15 mouse cellular contexts compared by ENCODE assay signal in the genomic region with DNA sequence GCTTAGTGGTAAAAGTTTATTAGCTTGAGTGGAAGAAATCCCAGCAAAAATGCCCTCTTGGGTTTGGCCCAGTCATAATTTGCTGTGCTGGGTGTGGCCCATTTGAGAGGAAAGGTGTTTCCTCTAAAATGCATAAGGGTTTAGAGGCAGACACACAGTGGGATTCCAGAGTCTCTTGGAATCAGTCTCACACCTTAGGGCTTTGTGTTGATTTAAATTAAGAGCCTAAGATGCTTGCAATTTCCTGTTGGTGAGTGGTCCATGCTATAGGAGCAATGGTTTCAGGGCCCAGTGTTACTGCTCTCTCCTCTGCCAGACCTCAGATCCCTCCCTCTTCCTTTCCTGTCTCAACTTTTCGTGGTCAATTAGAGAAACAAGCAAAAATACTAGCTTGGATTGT. TPM values are rescaled to one million over a fixed set of nuclear protein-coding genes. Genes with fewer than 3 reads are reported as not detected.
DNase-seq lines count a peak whose midpoint lies in the region; ATAC-seq and TF ChIP-seq lines count a peak whose summit lies in the region.
"Had no signal": no experiment of that assay in that cellular context is flagged by ENCODE, and none has a peak within 500 bp of the region (broad histone marks: within the 10 kb centered on the region; RNA-seq: fewer than 3 reads in every experiment).

No protein-coding gene starts in this region.

- no peak for TF ChIP-seq POLR2A in kidney, adult 2 months (IDR thresholded peaks at IDR 0.05; ENCODE audit: low read depth, low read length)

- no peak for DNase-seq in kidney, adult 2 months
- no peak for DNase-seq in kidney, postnatal 10 days
- DNase-seq in ZHBTc4 (ENCODE audit: low read depth, low spot score): peak; percentile 42
- no peak for DNase-seq in adrenal gland, adult 8-10 months
- DNase-seq in retina, embryonic 14.5 days (ENCODE audit: low spot score): no peak
- DNase-seq: cerebellum, adult 9-10 months; gastrocnemius, postnatal 14 days; spleen, adult 18-20 months; thymus, postnatal 14 days had no signal

- no peak for ATAC-seq in intestine, postnatal 0 days
- no peak for ATAC-seq in neural tube, embryonic 15.5 days (ENCODE audit: low FRiP score)
- ATAC-seq: inflammation-experienced regulatory T-cells, adult 6 months had no signal

- H3K9me3 ChIP-seq in intestine, postnatal 0 days (ENCODE audit: control insufficient read depth): no peaks in the 10 kb centered on the region
- no peaks in the 10 kb centered on the region for H3K9me3 ChIP-seq in neural tube, embryonic 15.5 days (replicated peaks)
- H3K9me3 ChIP-seq: neural tube, embryonic 12.5 days had no signal

- peaks cover 33% of the 10 kb centered on the region for H3K4me1 ChIP-seq in kidney, adult 2 months (ENCODE audit: control insufficient read depth, insufficient read depth, low read length)
- H3K4me1 ChIP-seq in intestine, postnatal 0 days (replicated peaks; ENCODE audit: control insufficient read depth, insufficient read depth, low read length): peaks cover 22% of the 10 kb centered on the region
- peaks cover 61% of the 10 kb centered on the region for H3K4me1 ChIP-seq in neural tube, embryonic 15.5 days

- peak overlapping the region; percentile 53 for H3K27ac ChIP-seq in kidney, adult 2 months (ENCODE audit: insufficient read depth, low read depth, low read length)
- H3K27ac ChIP-seq in intestine, postnatal 0 days (ENCODE audit: low read depth, low read length): peak overlapping the region; percentile 65
- peak overlapping the region; percentile 37; the same call in 1 of the 2 replicates for H3K27ac ChIP-seq in neural tube, embryonic 15.5 days (replicated peaks)
- H3K27ac ChIP-seq: neural tube, embryonic 12.5 days had no signal

- H3K4me2 ChIP-seq in intestine, postnatal 0 days (replicated peaks; ENCODE audit: low read depth): peak overlapping the region; percentile 25; the same call in 1 of the 2 replicates
- no peak overlapping the region for H3K4me2 ChIP-seq in neural tube, embryonic 15.5 days

- H3K4me3 ChIP-seq in kidney, adult 2 months (ENCODE audit: insufficient read depth, low read depth, low read length): no peak overlapping the region
- H3K4me3 ChIP-seq in intestine, postnatal 0 days (ENCODE audit: low read depth, low read length): no peak overlapping the region
- H3K4me3 ChIP-seq in neural tube, embryonic 15.5 days (replicated peaks): no peak overlapping the region
- H3K4me3 ChIP-seq: neural tube, embryonic 12.5 days had no signal

- H3K36me3 ChIP-seq in kidney, adult 2 months (ENCODE audit: control insufficient read depth, insufficient read depth, low read length): no peaks in the 10 kb centered on the region
- peaks cover 13% of the 10 kb centered on the region for H3K36me3 ChIP-seq in intestine, postnatal 0 days (ENCODE audit: control insufficient read depth, insufficient read depth)
- H3K36me3 ChIP-seq in neural tube, embryonic 15.5 days: peaks cover 6% of the 10 kb centered on the region

- no peak for TF ChIP-seq CTCF in kidney, adult 2 months (conservative IDR thresholded peaks at IDR 0.05; ENCODE audit: insufficient read depth, insufficient read length, low read depth, low read length)
- TF ChIP-seq CTCF in intestine, postnatal 0 days (IDR thresholded peaks at IDR 0.05; ENCODE audit: low read depth): no peak

- no peak overlapping the region for H3K9ac ChIP-seq in intestine, postnatal 0 days (ENCODE audit: low read depth, low read length)
- H3K9ac ChIP-seq in neural tube, embryonic 15.5 days (replicated peaks): no peak overlapping the region

- no peaks in the 10 kb centered on the region for H3K27me3 ChIP-seq in kidney, adult 2 months (replicated peaks; ENCODE audit: control insufficient read depth, insufficient read depth, low read length)
- H3K27me3 ChIP-seq in intestine, postnatal 0 days (replicated peaks; ENCODE audit: control insufficient read depth, insufficient read depth, low read length): no peaks in the 10 kb centered on the region
- H3K27me3 ChIP-seq in neural tube, embryonic 15.5 days (replicated peaks): no peaks in the 10 kb centered on the region
- H3K27me3 ChIP-seq: neural tube, embryonic 12.5 days had no signal

- WGBS in kidney, adult 2 months: 14% methylated on average over 1 of the region's 1 CpGs
- 16% methylated on average over 1 of the region's 1 CpGs for WGBS in intestine, postnatal 0 days
- WGBS in neural tube, embryonic 15.5 days: 76% methylated on average over 1 of the region's 1 CpGs

RNA-seq across cellular contexts. Expression of a gene that starts 4.0 kb away (rescaled TPM):
- 113 and 119 TPM in 2 replicates for polyA plus RNA-seq in kidney, adult 2 months (2012; rRNA removed)
- polyA plus RNA-seq in intestine, postnatal 0 days (2015; fragmentation: Nextera tagmentation; extraction: Ambion mirVana): 77.3 and 81.4 TPM in 2 replicates
- polyA plus RNA-seq in neural tube, embryonic 15.5 days (2015; fragmentation: Nextera tagmentation; extraction: Ambion mirVana): 84.7 and 86.0 TPM in 2 replicates
- 100 to 1,000 TPM; 123 to 151 (median 129) TPM for total RNA-seq in adrenal gland, adult 8-10 months (2022)

RNA-seq across cellular contexts. Expression of a gene that starts 13.8 kb away (rescaled TPM):
- polyA plus RNA-seq in kidney, adult 2 months (2012; rRNA removed): 41.9 and 56.8 TPM in 2 replicates
- polyA plus RNA-seq in intestine, postnatal 0 days (2015; fragmentation: Nextera tagmentation; extraction: Ambion mirVana): 9.4 and 10.1 TPM in 2 replicates
- 18.6 and 24.3 TPM in 2 replicates for polyA plus RNA-seq in neural tube, embryonic 15.5 days (2015; fragmentation: Nextera tagmentation; extraction: Ambion mirVana)
- 10 to 100 TPM; 34.8 to 55.8 (median 42.2) TPM for total RNA-seq in adrenal gland, adult 8-10 months (2022)

RNA-seq across cellular contexts. Expression of a gene that starts 33.4 kb away (rescaled TPM):
- 0.06 TPM in 1 of 2 replicates, not detected in the other for polyA plus RNA-seq in kidney, adult 2 months (2012; rRNA removed)
- not detected in 2 replicates for polyA plus RNA-seq in intestine, postnatal 0 days (2015; fragmentation: Nextera tagmentation; extraction: Ambion mirVana)
- polyA plus RNA-seq in neural tube, embryonic 15.5 days (2015; fragmentation: Nextera tagmentation; extraction: Ambion mirVana): not detected in 2 replicates
- not detected for total RNA-seq in adrenal gland, adult 8-10 months (2022)
- total RNA-seq: adrenal gland, postnatal 25 days; gastrocnemius, postnatal 14 days; layer of hippocampus, postnatal 25 days had no signal
- polyA plus RNA-seq: inflammation-experienced regulatory T-cells, adult 6 months; neural tube, embryonic 12.5 days had no signal

RNA-seq across cellular contexts. Expression of a gene that starts 36.2 kb away (rescaled TPM):
- 8.1 and 9.6 TPM in 2 replicates for polyA plus RNA-seq in kidney, adult 2 months (2012; rRNA removed)
- polyA plus RNA-seq in intestine, postnatal 0 days (2015; fragmentation: Nextera tagmentation; extraction: Ambion mirVana): 7.2 and 8.1 TPM in 2 replicates
- 35.6 and 36.7 TPM in 2 replicates for polyA plus RNA-seq in neural tube, embryonic 15.5 days (2015; fragmentation: Nextera tagmentation; extraction: Ambion mirVana)
- 10 to 100 TPM; 24.2 to 32.8 (median 26.4) TPM for total RNA-seq in adrenal gland, adult 8-10 months (2022)

RNA-seq across cellular contexts. Expression of a gene that starts 57.4 kb away (rescaled TPM):
- 84.0 and 100 TPM in 2 replicates for polyA plus RNA-seq in kidney, adult 2 months (2012; rRNA removed)
- polyA plus RNA-seq in intestine, postnatal 0 days (2015; fragmentation: Nextera tagmentation; extraction: Ambion mirVana): 59.8 and 60.6 TPM in 2 replicates
- 110 and 112 TPM in 2 replicates for polyA plus RNA-seq in neural tube, embryonic 15.5 days (2015; fragmentation: Nextera tagmentation; extraction: Ambion mirVana)
- total RNA-seq in adrenal gland, adult 8-10 months (2022): 10 to 100 TPM; 39.2 to 61.6 (median 49.4) TPM
